Mouse (Mus musculus) stomach, postnatal 0 days (tissue): ENCODE measurements around the gene Cdk20.

ENCODE experiments used
- CTCF ChIP-seq: IDR thresholded peaks from 2 replicates; pipeline ENCODE4 v1.5.1; 2016; ENCODE audit warnings: antibody characterized with exemption, low read depth, mild to moderate bottlenecking, moderate library complexity
- EP300 ChIP-seq: optimal IDR thresholded peaks from 2 replicates; pipeline ENCODE3; 2016; ENCODE audit warnings: antibody characterized with exemption

- TF ChIP-seq CTCF = no peak
- no peak for TF ChIP-seq EP300
Measured at GRCm38 (mm10) chr13:64425280-64425679, 6.8 kb upstream of the Cdk20 start.
